Mouse (Mus musculus) erythroblast, adult 5-6 weeks (primary cell): Measurements from ENCODE around the gene C1qtnf5. TPM values are rescaled to one million over a fixed set of nuclear protein-coding genes. Genes with fewer than 3 reads are reported as not detected.

Experiments
- ATAC-seq: replicated peaks from 2 replicates; pipeline ENCODE4 v1.8.0; 2016; ENCODE audit warnings: moderate number of reproducible peaks, mild to moderate bottlenecking, moderate TSS enrichment, inconsistent platforms; ENCODE audit not compliant: poor library complexity, low FRiP score, severe bottlenecking
- total RNA-seq, 2 experiments: library from RNA; stranded (forward) in 1 of 2; stranded (reverse) in 1 of 2; fragments of 150-400 nt in 1 of 2; fragments of 200-764, 138-1000 nt in 1 of 2; gene quantifications; 2 replicates each; pipeline versions ENCODE4 v1.2.3 to v1.2.4; 2015 to 2017; ENCODE audit warnings: low replicate concordance in 2 of 2

C1qtnf5 gene
- total RNA-seq, 2 experiments from 2014 or later, result not detected

DNA sequence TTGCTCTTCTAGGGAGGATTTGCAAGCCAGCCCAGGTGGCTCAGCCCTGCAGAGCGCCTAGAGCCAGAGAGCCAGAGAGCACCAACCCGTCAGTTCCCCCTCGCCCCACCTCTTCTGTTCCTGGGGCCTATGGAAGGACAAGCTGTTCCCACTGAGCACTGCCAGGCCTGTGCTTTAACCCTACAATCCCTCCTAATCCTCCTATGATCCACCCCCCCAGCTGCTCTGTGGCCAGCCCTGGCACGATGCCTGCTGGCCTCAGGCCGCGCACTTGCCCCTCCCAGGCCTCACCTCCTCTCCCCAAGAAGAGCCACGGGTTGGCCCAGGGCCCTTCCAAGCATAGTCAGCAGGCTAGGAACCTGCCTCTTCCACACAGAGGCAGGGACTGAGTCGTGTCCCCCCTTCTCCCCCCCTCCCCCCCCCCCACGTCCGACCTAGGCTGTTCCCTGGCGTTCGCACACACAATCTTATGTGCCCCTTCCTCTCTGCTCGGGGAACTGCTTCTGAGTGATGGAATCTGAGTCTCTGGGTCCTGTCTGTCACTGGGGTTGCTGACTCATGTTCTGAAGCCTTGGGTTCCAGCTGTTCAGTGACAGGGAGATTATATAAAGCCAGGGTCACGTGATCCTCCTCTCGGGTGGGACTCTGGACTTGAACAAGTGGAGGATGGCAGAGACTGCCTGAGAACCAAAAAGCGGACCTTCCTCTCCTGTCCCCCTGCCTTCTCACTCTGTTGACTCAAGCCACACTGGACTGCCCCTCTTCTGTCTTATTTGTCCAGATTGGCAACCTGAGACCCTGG, 27.9 kb upstream of the C1qtnf5 start:
- no peak for ATAC-seq

DNA sequence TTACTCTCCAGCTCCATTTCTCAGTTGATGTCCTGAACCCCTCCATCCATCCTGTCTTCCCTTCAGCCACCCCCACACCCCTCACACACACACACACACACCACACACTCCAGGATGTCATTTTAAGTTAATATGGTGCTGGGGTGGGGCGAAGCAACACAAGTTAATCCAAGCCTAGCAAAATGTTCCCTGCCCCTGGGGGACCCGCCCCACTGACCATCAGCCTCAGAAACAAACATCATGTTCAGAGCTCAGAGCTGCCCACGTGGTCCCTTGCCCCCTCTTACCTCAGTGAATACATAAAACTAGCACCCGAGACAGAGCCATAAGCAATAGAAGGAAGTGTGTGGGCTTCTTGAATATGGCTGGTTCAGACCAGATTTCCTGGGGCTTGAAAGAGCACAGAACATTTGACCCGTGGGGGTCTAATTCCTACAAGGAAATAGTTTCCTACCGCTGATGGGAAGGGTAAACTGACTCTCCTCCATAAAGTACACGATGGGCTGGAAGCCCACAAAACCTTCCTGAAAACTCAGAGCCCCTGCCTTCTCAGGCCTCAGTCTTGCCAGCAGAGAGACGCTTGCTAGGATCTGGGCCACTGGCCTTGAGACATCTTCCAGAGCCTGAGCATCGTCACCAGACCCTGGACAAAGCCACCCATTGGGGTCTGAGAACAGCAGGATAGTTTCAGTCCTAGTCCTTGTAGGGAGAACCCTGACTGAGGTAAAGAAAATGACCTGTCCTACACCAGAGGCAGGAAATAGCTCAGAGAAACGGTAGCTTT, 26.9 kb upstream of the C1qtnf5 start:
- ATAC-seq, result no peak

- no peak for ATAC-seq
Observed at GRCm38 (mm10) chr9:44080953-44081352, 26.1 kb upstream of the C1qtnf5 start.

GRCm38 (mm10) chr9:44081581-44081980, 25.5 kb upstream of the C1qtnf5 start:
- ATAC-seq, result no peak

- no peak for ATAC-seq
Observed at GRCm38 (mm10) chr9:44082266-44082665, 24.8 kb upstream of the C1qtnf5 start.

DNA sequence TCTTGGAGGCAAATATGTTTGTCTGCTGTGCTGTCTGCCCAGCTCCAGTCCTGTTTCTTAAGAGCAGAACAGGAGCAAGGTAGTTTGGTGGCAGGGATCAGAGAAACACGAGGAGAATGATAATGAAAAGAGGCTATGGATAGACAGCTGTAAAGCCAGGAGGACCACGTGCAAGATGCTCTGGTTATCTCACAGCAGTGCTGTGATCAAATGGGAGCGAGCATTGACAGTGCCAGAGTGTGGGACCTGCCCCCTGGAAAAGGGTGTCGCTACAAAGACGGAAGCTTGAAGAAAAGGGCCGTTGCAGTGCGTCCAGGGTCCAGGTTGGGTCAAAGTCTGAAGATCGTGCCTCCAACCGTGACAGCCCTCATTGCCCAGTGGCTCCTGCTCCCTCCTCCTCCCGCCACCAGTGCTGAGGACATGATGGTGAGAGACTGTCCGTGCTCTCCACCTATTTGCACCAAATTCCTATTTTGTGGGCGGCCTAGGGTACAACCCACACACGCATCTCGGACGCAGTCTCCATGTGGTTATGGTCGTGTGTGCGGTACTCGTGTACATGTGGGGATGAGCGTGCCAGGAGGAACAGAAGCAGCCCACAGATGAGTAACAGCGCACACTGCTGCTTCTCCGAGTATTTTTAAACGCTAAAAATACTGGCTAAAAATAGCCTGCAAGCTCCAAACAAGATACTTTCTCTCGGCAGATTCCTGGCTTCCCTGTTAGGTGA, 23.5 kb upstream of the C1qtnf5 start:
- no peak for ATAC-seq

GRCm38 (mm10) chr9:44084236-44084635, 22.8 kb upstream of the C1qtnf5 start:
- no peak for ATAC-seq

DNA sequence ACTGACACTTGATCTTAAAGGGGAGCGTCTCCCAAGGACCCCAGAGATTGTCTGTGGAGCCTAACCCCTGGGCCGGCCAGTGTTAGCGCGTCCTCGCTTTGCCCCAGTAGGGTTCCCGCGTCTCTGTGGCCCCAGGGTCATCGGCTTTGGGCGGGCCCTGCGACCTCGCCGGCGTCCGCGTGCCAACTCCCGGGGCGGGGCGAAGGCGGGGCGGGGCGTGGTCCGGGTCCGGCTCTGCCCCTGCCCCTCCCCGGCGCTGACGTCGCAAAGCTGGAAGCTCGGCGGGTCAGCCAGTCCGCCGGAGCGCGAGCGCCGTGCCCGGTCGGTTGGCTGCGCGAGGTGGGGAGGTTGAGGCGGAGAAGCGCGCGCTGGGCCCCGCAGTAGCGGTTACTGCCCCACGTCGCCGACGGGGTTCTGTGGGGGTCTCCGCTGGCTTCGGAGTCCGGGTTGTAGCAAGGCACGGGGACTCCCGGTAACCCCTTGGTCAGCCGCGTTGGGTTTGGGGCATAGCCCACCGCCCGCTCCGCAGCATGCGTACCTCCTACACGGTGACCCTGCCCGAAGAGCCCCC, 22.3 kb upstream of the C1qtnf5 start:
- peak; percentile 61 for ATAC-seq

DNA sequence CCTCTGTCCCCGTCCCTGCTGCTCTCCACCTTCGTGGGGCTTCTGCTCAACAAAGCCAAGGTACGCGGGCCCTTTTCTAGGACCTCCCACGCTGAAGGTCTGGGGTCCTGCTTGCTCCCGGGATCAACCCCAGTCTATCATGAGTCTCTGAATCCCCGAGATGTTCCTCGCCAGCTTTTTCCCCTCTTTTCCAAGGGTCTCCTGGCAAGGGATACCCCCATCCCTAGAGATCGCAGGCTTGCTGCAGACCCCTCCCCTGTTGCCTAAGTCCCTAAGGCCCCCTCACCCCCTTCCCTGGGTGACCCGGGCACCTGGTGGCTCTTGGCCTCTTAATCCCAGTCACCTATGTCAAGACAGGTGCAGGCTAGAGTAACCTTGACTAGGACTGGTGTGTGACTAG, 21.8 kb upstream of the C1qtnf5 start:
- ATAC-seq, result no peak

DNA sequence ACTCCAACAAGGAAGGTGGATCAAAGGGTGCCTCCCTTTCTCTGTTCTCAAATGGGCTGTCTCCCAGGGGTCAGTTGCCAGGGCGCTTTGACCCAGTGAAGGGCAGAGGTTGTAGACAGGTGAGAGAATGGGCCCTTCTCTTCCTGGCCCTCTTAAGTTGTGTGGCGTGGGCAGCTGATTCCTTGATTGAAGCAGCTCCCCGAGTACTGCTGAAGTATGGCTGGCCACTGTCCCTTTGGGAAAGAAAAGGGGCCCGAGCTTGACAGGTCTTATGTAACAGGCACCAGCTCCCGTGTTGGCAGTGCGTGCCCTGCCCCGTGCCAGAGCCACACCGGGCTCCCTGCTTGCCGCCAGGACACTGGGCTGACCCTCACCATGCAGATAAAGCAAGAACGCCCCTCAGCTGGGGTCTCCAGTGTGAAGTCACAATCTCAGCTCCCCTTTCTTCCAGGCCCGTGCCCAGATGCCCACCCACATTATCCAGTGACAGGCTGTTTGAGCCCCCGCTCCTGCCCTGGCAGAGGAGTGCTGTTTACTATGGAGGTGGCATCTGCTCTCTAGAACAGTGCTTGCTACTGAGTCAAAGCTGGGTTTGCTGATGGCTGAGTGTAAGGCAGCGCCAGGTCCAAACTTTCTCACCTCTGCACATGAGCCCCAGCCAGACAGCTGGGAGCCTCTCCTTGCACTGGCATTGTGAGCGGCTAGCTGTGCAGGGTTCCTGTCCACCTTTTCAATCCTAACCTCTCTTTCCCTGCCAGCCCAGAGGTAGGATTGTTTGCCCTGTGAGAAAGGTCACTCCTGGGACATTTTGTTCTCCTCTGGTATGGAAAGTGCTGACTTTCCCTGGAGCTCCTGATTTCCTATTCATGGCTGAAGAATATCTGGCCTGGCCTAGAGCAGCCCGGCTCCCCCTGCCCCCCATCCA, 21.0 kb upstream of the C1qtnf5 start:
- ATAC-seq, result no peak

DNA sequence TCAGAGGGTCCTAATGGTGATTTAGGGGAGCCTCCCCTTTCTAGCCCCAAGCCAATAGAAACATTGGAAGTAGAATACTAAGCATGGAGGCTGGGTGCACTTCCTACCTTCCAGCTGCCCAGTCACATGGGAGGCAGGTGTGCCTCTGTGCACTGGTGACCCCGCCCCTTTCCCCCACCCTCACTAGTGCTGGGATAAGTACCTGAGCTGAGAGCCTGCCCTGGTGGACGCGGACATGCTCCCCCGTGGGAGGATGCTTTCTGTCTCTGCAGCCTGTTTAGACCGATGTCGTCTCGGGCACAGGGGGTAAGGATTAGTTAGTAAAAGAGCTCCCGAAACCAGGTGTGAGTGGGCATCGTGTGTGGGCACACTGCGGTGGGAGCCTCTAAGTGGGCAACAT, 20.1 kb upstream of the C1qtnf5 start:
- ATAC-seq, result no peak

DNA sequence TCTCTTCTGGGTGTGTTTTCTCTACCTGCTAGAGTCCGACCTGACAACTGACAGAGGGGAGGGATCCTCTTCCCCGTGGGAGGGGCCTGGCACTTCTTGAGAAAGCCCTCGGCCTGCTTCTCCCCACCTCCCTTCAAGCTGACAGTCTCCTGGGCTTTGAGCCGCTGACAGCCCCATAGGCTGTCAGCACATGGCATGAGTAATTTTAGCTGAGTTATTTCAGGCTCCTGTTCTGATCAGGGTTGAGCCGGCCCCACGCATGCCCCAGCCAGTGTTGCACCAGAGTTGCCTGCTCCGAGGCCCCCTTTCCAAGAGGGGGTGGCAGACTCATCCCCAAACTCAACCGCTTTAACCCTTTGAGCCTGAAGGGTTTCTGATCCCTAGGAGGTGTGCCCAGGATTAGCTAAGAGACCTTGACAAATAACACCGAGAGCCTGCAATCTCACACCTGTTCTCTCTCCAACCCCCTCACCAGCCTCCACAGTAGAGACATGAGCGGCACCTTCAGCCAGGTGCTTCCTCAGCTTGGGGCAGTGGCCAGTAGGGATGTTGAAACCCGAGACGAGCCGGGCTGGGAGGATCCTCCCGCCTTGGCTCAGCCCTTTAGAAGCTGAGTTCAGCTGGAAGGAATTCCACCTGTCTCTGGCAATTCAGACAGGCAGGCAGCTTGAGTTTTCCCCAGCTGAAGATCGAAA, 19.1 kb upstream of the C1qtnf5 start:
- no peak for ATAC-seq

GRCm38 (mm10) chr9:44088877-44089608, 18.0 kb upstream of the C1qtnf5 start:
- no peak for ATAC-seq

DNA sequence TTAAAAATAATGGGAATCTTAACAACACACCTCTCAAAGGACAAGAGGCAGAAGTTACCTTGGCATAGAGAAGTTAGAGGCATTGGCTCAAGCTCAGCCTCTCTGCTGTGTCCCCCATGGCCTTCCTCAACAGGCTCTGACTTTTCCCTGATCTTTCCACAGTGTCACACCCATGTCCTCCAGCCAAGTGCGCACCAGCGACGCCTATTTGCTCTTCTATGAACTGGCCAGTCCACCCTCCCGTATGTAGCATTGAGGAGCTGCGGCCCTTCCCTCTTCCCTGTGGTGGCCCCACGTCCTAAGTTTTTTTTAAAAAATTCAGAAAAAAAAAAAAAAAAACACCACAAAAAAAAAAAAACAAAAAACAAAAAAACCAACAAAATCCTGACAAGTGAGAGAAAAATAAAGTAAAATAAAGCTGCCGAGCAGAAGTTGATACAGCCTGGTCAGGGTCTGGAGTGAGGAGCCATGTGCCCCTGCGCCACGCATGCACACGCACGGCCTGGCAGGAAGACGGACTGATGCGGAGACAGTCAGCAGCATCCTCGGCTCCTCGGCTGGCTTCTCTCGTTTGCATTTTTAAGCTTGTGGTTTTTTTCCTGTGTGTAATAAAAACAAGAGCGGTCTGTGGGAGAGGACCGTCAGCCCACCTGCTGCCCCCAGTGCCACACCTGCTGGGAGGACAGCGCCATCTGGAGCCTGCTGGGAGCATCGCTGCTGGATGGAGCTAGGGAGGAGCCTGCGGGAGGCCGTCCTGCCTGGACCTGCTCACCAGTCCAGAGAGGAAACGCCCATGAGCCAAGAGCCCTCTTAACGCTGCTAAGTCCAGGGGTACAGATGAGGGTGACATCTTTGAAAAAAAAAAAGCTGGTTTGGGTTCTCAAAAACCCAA, 13.2 kb upstream of the C1qtnf5 start:
- no peak for ATAC-seq

DNA sequence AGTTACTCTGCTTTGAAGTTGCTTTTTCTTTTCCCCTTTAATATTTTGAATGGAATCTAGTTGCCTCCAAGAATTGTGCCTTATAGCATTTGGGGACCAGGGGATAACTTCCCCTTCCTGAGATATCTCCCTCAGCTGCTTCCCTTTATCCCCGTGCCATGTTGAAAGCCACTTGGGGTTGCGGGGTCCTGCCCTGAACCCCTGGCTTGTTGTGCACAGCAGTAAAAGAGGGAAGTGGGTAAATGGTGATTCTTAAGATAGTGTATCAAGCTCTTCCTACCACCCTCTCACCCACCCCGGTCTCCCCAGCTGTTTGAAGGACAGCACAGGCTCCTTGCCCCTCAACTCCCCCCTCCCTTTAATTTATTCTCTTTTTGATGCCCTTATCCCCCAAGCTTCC, 12.3 kb upstream of the C1qtnf5 start:
- ATAC-seq, result no peak

- ATAC-seq, result no peak
Observed at GRCm38 (mm10) chr9:44095781-44096180, 11.3 kb upstream of the C1qtnf5 start.

DNA sequence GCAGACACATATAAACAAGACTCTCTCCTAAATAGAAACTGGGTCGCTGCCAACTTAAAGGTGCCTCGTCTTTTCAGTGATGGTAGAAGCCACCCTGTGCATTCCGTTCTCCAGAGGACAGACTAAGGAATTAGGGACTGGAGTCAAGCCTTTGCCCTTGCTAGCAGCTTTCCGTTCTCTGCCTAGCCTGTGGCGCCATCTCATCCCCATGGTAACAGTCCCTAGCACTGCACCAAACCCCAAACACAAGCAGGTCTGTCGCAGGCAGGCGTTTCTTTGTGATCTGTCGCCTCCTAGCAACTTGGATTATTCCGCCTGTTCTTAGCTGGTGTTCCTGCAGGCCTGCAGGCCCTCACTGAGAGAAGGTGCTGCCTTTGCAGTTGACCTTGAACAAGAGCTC, 10.5 kb upstream of the C1qtnf5 start:
- no peak for ATAC-seq
